Mouse (Mus musculus) heart, postnatal 0 days (tissue): ENCODE data around the gene Gm10401. TPM values are rescaled to one million over a fixed set of nuclear protein-coding genes. Genes with fewer than 3 reads are reported as not detected.

Experiments used
- ATAC-seq: fragments of 200-750 bp; cut with Nextera tagmentation; 2 replicates; pipeline ENCODE4 v1.8.0; 2017; ENCODE audit warnings: low read depth, moderate number of reproducible peaks, moderate library complexity; ENCODE audit not compliant: insufficient read depth
- DNase-seq: peaks from one replicate; pipeline ENCODE4 v3.0.0-alpha.2; 2016; ENCODE audit warnings: low spot score
- H3K27ac ChIP-seq: fragments of 300-500 bp; sonication (generic); 2 replicates; pipeline ENCODE4 v1.5.1; 2014; ENCODE audit warnings: low read depth, mild to moderate bottlenecking
- H3K27me3 ChIP-seq: fragments of 300-500 bp; sonication (generic); 2 replicates; pipeline ENCODE4 v1.6.1; 2014; ENCODE audit warnings: low read length, mixed read lengths; ENCODE audit not compliant: control insufficient read depth, insufficient read depth
- H3K36me3 ChIP-seq: fragments of 300-500 bp; sonication (generic); replicated peaks from 2 replicates; pipeline ENCODE4 v1.6.1; 2014; ENCODE audit warnings: low read length, mixed read lengths; ENCODE audit not compliant: control insufficient read depth, insufficient read depth
- H3K4me1 ChIP-seq: fragments of 300-500 bp; sonication (generic); 2 replicates; pipeline ENCODE4 v1.6.1; 2014; ENCODE audit warnings: antibody characterized with exemption; ENCODE audit not compliant: control insufficient read depth, insufficient read depth
- H3K4me2 ChIP-seq: fragments of 300-500 bp; sonication (generic); 2 replicates; pipeline ENCODE4 v1.6.1; 2014; ENCODE audit warnings: low read depth, mild to moderate bottlenecking, low read length, moderate library complexity
- H3K4me3 ChIP-seq: fragments of 300-500 bp; sonication (generic); 2 replicates; pipeline ENCODE4 v1.5.1; 2014; ENCODE audit warnings: low read depth, low read length
- H3K9ac ChIP-seq: fragments of 300-500 bp; sonication (generic); replicated peaks from 2 replicates; pipeline ENCODE4 v1.6.1; 2014; ENCODE audit warnings: low read depth, low read length, mixed read lengths
- H3K9me3 ChIP-seq: fragments of 300-500 bp; sonication (generic); replicated peaks from 2 replicates; pipeline ENCODE4 v1.6.1; 2016; ENCODE audit warnings: low read length; ENCODE audit not compliant: control insufficient read depth
- CTCF ChIP-seq: IDR thresholded peaks from 2 replicates; pipeline ENCODE4 v1.5.1; 2016; ENCODE audit warnings: antibody characterized with exemption, control low read depth, low read depth
- EP300 ChIP-seq: IDR thresholded peaks from 2 replicates; pipeline ENCODE4 v1.6.1; 2016; ENCODE audit warnings: antibody characterized with exemption, low read depth
- WGBS: fragments of 180-500 bp; shearing (Covaris S2); extraction: QIAGEN DNeasy Blood & Tissue Kit; methylation state at CpG from one replicate; pipeline ENCODE4 v1.1.7; 2014; 5-methylcytosine and 5-hydroxymethylcytosine counted together
- polyA plus RNA-seq: library from polyadenylated mRNA; unstranded; fragments of >200 nt; fragmentation: Nextera tagmentation; extraction: Ambion mirVana; gene quantifications from 2 replicates; pipeline ENCODE4 v1.2.1, GENCODE M21; 2015
- total RNA-seq: library from RNA; depleted of rRNA; stranded (reverse); fragments of >200 nt; gene quantifications from 2 replicates; pipeline ENCODE4 v1.2.3, GENCODE M21; 2014; ENCODE audit warnings: low replicate concordance

Gene Gm10401
- total and polyA plus RNA-seq, 2 experiments from 2014 or later = 14.4 TPM; not detected in 1

- DNase-seq (no peak), ATAC-seq (no peak)
- H3K36me3 ChIP-seq = peaks cover 12% of the 10 kb centered on the region; the same call in 1 of the 2 replicates
- 77% methylated on average over 8 of the region's 8 CpGs for WGBS
- TF ChIP-seq EP300 = no peak
- TF ChIP-seq CTCF = no peak
- H3K4me2 ChIP-seq = no peak overlapping the region
- no peak overlapping the region for H3K9ac ChIP-seq
- no peaks in the 10 kb centered on the region for H3K9me3 ChIP-seq
- H3K4me1 ChIP-seq = peaks cover 16% of the 10 kb centered on the region
- no peak overlapping the region for H3K4me3 ChIP-seq
- H3K27ac ChIP-seq = no peak overlapping the region
- H3K27me3 ChIP-seq = no peaks in the 10 kb centered on the region
Measured at GRCm38 (mm10) chr5:115060067-115060695, 37.9 kb downstream of the Gm10401 start.

DNA sequence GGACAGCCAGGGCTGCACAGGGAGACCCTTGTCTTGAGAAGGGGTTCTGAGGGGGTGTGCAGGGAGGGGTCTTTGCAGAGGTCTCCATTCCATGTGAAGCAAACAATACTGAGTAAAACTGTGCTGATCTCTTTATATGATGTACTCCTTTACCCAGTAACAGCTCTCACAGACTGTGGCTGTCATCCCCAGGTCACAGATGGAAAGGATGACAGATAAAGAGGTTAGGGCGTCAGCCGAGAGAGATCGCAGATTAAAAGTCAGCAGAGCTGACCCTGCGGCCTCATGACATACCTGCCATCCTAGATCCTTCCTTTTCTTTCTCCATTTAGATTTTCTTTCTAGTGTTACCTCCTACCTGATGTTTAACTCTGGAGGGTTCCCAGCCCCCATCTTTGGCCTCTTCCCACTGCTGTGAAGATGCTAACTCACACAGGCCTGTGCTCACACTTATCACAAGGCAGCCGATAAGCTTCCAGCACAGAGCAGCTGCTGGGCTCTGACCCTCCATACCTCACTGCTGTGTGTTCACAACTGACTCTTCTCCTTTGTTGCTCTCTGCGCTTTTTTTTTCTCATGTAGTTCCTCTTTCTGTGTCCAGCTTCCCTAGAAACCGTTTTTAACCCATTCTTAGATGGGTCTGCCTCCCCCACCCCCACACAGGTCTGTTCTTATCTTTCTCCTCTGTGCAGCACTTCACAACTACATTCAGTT, 39.4 kb downstream of the Gm10401 start:
- ATAC-seq = 0 out of 2 replicates have a peak, but pooled peaks have one; percentile 33
- H3K4me2 ChIP-seq = no peak overlapping the region
- H3K4me1 ChIP-seq = peaks cover 20% of the 10 kb centered on the region

GRCm38 (mm10) chr5:115057153-115057552, 40.9 kb downstream of the Gm10401 start:
- Histone ChIP-seq H3K4me2 (no peak overlapping the region), H3K4me3 (no peak overlapping the region), H3K36me3 (no peaks in the 10 kb centered on the region), H3K9me3 (no peaks in the 10 kb centered on the region), H3K27me3 (no peaks in the 10 kb centered on the region), H3K9ac (no peak overlapping the region), H3K4me1 (peaks cover 29% of the 10 kb centered on the region), H3K27ac (no peak overlapping the region)
- no peak for TF ChIP-seq CTCF
- TF ChIP-seq EP300 = no peak
- DNase-seq (no peak), ATAC-seq (no peak)
- 70% methylated on average over 4 of the region's 4 CpGs for WGBS

More for the DNA sequence above, 39.4 kb downstream of the Gm10401 start:
- no peak overlapping the region for H3K4me3 ChIP-seq
- peaks cover 12% of the 10 kb centered on the region; the same call in 1 of the 2 replicates for H3K36me3 ChIP-seq
- 33% methylated on average over 7 of the region's 7 CpGs for WGBS
- no peak overlapping the region for H3K9ac ChIP-seq
- TF ChIP-seq CTCF (no peak), EP300 (no peak)
- DNase-seq = no peak
- no peaks in the 10 kb centered on the region for H3K9me3 ChIP-seq
- peak overlapping the region; percentile 7; the same call in 1 of the 2 replicates for H3K27ac ChIP-seq
- no peaks in the 10 kb centered on the region for H3K27me3 ChIP-seq

GRCm38 (mm10) chr5:115055418-115055817, 42.7 kb downstream of the Gm10401 start:
- H3K4me3 ChIP-seq = no peak overlapping the region
- DNase-seq (no peak), ATAC-seq (no peak)
- H3K4me2 ChIP-seq = no peak overlapping the region
- no peaks in the 10 kb centered on the region for H3K9me3 ChIP-seq
- no peak overlapping the region for H3K9ac ChIP-seq
- no peaks in the 10 kb centered on the region for H3K27me3 ChIP-seq
- H3K36me3 ChIP-seq = no peaks in the 10 kb centered on the region
- no peak overlapping the region for H3K27ac ChIP-seq
- 37% methylated on average over 6 of the region's 6 CpGs for WGBS
- TF ChIP-seq EP300 (no peak), CTCF (no peak)
- H3K4me1 ChIP-seq = peaks cover 34% of the 10 kb centered on the region

- no peaks in the 10 kb centered on the region for H3K36me3 ChIP-seq
- ATAC-seq (no peak), DNase-seq (no peak)
- H3K4me3 ChIP-seq = no peak overlapping the region
- TF ChIP-seq EP300 = no peak
- no peak for TF ChIP-seq CTCF
- 71% methylated on average over 22 of the region's 22 CpGs for WGBS
- H3K9ac ChIP-seq = no peak overlapping the region
- no peak overlapping the region for H3K27ac ChIP-seq
- H3K27me3 ChIP-seq = no peaks in the 10 kb centered on the region
- no peak overlapping the region for H3K4me2 ChIP-seq
- H3K9me3 ChIP-seq = no peaks in the 10 kb centered on the region
- peaks cover 29% of the 10 kb centered on the region for H3K4me1 ChIP-seq
Measured at GRCm38 (mm10) chr5:115053791-115054396, 44.2 kb downstream of the Gm10401 start.
